Mouse (Mus musculus) bone marrow, adult 2 months (tissue): Measurements from ENCODE around the gene Snx6. TPM values are rescaled to one million over a fixed set of nuclear protein-coding genes. Genes with fewer than 3 reads are reported as not detected.
"Not testable (repeated sequence)": the region's sequence is repeated elsewhere in the genome, so short reads cannot be mapped to it uniquely, and the experiment has no call there.

Experiments
- H3K27ac ChIP-seq: fragments of 200-500 bp; 2 replicates; pipeline ENCODE4 v1.5.1; 2012; ENCODE audit warnings: low read depth, mild to moderate bottlenecking, control low read depth, inconsistent platforms, low read length; ENCODE audit not compliant: control insufficient read depth, poor library complexity, insufficient read depth
- H3K4me1 ChIP-seq: fragments of 200-500 bp; 2 replicates; pipeline ENCODE4 v1.6.1; 2011; ENCODE audit warnings: low read length; ENCODE audit not compliant: control insufficient read depth, insufficient read depth
- H3K4me3 ChIP-seq: fragments of 200-500 bp; replicated peaks from 2 replicates; pipeline ENCODE3; 2011; ENCODE audit warnings: mild to moderate bottlenecking, low read depth, low read length, control low read depth; ENCODE audit not compliant: control insufficient read depth
- CTCF ChIP-seq: fragments of 200-500 bp; IDR thresholded peaks from 2 replicates; pipeline ENCODE4 v1.5.1; 2011; ENCODE audit warnings: low read length, control low read depth; ENCODE audit not compliant: control insufficient read depth, insufficient read depth
- POLR2A ChIP-seq: fragments of 200-500 bp; IDR thresholded peaks from 2 replicates; pipeline ENCODE4 v1.6.1; 2011; ENCODE audit warnings: low read depth, mild to moderate bottlenecking, control low read depth, low read length, borderline replicate concordance; ENCODE audit not compliant: control insufficient read depth
- WGBS: fragments of 180-500 bp; shearing (Covaris S2); methylation state at CpG from one replicate; pipeline ENCODE4 v1.1.7; 2018; 5-methylcytosine and 5-hydroxymethylcytosine counted together
- polyA plus RNA-seq: library from polyadenylated mRNA; stranded (reverse); fragments of >200 nt; gene quantifications from 2 replicates; pipeline ENCODE4 v1.2.4, GENCODE M21; 2011; ENCODE audit warnings: low replicate concordance; ENCODE audit not compliant: missing spikeins, insufficient read depth, insufficient read length

Snx6 gene
- polyA plus RNA-seq, 1 experiment, result 21.1 TPM

DNA sequence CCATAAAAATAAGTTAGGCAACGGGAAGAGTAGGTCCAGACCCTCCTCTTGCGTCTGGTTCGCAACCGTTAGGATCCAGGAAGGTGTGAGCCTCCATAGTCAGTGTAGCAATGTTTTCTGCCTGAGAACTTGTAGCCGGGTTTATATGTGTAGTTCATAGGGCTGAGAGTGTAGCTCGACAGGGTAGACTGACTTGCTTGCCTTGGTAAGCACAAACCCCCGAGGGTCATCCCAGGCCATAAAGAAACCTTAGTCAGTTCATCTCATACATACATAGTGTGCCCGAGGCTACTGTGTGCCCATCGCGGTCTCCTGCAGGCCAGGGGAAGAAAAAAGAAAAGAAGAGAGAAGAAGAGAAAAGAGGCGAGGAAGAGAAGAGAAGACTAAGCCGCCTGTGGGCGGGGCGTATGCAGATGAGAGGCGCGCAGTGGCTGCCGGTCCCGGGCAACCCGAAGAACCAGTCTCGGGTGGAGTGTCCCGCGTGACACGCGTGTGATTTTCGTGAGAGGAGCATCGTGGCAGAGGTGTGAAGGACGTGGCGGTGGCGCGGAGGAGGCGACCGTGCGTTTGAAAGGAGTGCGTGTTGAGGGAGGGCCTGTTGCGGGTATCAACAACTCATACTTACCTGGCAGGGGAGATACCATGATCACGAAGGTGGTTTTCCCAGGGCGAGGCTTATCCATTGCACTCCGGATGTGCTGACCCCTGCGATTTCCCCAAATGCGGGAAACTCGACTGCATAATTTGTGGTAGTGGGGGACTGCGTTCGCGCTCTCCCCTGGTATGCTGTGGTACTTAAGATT is 85.6 kb downstream of the Snx6 start:
- not testable (repeated sequence) for H3K4me3 ChIP-seq, H3K4me1 ChIP-seq, H3K27ac ChIP-seq
- 0% methylated on average over 13 of the region's 44 CpGs for WGBS

DNA sequence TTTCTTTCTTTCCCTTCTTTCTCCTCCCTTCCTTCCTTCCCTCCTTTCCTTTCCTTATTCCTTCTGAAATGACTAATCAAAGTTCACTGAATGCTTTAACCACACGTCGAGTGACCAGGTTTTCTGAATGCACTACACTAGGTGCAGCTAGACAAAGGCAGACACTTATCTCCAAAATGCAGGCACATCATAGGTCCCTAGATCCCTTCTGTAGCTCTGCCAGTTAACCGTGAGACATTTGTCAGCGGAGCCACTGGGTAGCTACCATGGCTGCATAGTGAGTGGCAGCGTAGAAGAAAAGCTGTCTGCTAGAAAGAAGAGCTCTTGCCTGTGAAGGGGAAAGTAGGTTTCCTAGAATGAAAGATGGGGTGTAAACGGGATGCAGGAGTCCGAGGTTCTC is 96.1 kb downstream of the Snx6 start:
- TF ChIP-seq POLR2A (no peak), CTCF (no peak)
- 65% methylated on average over 7 of the region's 7 CpGs for WGBS

DNA sequence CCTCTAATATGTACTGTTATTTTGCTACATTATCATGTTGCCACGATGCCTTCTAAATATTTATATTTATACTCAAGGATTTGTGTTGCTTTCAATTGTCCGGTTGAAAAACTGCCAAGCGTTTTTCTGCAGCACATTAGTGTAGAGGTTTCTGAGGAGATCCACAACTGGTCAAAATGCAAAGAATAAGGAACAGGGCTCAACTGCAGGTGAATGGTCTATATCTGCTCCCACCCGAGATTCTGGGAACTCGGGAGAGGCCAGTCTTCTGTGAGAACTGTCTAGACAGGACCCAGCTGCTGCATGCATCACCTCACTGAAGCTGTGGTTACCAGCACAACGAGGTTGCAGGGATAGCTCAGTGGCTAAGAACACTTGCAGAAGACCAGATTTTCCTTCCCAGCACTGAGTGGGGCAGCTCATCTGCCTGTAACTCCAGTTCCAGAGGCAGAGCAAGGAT is 97.7 kb downstream of the Snx6 start:
- Histone ChIP-seq H3K27ac (no peak overlapping the region), H3K4me3 (no peak overlapping the region), H3K4me1 (no peaks in the 10 kb centered on the region)
- WGBS, result 47% methylated on average over 6 of the region's 6 CpGs
- TF ChIP-seq CTCF (no peak), POLR2A (no peak)

More for the DNA sequence above, 96.1 kb downstream of the Snx6 start:
- no peak overlapping the region for H3K27ac ChIP-seq
- H3K4me3 ChIP-seq, result no peak overlapping the region
- no peaks in the 10 kb centered on the region for H3K4me1 ChIP-seq

DNA sequence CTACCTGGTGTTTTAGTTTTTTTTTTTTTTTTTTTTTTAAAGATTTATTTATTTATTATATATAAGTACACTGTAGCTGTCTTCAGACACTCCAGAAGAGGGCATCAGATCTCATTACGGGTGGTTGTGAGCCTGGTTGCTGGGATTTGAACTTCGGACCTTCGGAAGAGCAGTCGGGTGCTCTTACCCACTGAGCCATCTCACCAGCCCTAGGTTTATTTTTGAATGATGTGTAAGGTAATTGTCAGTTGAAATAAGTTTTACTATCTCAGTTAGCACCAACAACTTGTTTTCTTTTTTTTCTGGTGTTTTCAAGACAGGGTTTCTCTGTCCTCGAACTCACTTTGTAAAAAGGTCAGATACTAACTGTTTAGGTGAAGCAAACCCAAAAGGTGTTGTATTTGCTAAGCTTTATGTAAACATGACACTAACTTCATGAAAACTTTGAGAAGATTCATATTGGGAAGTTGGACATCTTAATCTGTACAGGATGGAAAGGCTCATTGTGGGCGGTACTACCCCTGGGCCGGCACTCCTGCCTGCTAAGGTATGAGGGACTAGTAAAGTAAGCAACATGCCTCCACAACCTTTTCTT is 98.4 kb downstream of the Snx6 start:
- 8% methylated on average over 7 of the region's 7 CpGs for WGBS
- Histone ChIP-seq H3K4me3 (no peak overlapping the region), H3K27ac (no peak overlapping the region), H3K4me1 (no peaks in the 10 kb centered on the region)
- no peak for TF ChIP-seq CTCF
- TF ChIP-seq POLR2A, result no peak

Other genes starting within 250 kb of the Snx6 start
- 14.8 and 28.0 TPM in 2 replicates for gene Sptssa, start 139.1 kb downstream of the Snx6 start, polyA plus RNA-seq
- 25.2 and 50.9 TPM in 2 replicates for gene Eapp, start 99.8 kb downstream of the Snx6 start, polyA plus RNA-seq
- 16.2 and 16.6 TPM in 2 replicates for gene Cfl2, start 67.2 kb upstream of the Snx6 start, polyA plus RNA-seq
- gene Gm20403, start 190.8 kb upstream of the Snx6 start, polyA plus RNA-seq, result not detected in 2 replicates
- gene Baz1a, start 218.6 kb upstream of the Snx6 start, polyA plus RNA-seq, result 34.0 and 40.3 TPM in 2 replicates